Mouse (Mus musculus) layer of hippocampus, postnatal 14 days (tissue): ENCODE measurements around the gene Ralgds. TPM values are rescaled to one million over a fixed set of nuclear protein-coding genes. Genes with fewer than 3 reads are reported as not detected.

Source experiments
- DNase-seq, 2 experiments: peaks; one replicate each; pipeline ENCODE4 v3.0.0; 2021 to 2022; ENCODE audit warnings: low spot score in 2 of 2, mixed read lengths in 1 of 2
- total RNA-seq, 2 experiments: library from RNA; stranded (reverse); gene quantifications; 2 replicates each; pipeline ENCODE4 v1.2.3; 2021

Gene Ralgds
- total RNA-seq, 2 experiments from 2014 or later, result 150 to 155 TPM

DNA sequence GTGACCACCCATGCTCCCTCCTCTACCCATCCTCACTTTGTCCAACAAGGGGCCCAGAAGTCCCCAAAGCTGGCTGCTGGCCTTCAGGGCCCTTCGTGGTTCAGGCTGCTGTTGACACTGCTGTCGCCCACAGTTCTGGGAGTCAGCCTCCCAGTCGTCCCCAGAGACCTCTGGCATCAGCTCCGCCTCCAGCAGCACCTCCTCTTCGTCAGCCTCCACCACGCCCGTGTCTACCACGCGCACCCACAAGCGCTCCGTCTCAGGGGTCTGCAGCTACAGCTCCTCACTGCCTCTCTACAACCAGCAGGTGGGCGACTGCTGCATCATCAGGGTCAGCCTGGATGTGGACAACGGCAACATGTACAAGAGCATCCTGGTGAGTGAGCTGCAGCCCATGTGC lies 36.2 kb downstream of the Ralgds start:
- DNase-seq, result no peak

DNA sequence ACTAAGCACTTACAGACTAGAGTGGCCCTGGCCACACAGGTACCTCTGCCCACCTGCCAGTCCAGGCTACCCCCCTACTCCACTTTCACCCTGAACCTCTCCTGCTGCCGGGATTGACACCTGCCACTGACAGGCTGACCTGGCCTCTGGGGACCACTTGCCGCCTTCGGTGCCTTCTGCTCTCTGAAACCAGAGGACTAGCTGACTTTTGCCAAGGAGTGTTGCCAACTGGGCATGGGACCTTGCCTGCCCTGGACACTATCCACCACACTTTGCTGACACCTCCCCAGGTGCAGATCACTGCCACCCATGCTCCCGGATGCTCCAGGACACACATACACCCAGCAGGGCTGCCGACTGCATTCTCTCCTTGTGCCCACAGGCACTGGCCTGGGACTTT lies 39.4 kb downstream of the Ralgds start:
- no peak for DNase-seq

DNA sequence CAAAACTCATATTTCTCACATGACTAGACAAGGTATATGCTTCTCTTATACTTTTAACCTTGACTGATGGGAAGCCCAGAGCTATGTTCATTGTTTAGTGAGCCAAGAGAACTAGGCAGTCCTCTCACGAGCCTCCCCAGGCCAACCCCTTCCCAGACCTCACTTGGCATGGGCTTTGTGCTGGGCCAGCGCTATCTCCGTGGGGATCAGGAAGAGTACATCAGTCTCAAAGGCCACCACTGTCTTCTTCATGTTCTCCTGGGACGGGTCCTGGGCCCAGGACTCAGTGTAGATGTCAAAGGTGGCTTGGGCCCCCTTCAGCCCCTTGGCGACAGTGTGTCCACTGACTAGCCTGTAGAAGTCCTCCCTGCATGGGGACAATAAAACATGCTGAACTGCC lies 44.5 kb downstream of the Ralgds start:
- no peak for DNase-seq

DNA sequence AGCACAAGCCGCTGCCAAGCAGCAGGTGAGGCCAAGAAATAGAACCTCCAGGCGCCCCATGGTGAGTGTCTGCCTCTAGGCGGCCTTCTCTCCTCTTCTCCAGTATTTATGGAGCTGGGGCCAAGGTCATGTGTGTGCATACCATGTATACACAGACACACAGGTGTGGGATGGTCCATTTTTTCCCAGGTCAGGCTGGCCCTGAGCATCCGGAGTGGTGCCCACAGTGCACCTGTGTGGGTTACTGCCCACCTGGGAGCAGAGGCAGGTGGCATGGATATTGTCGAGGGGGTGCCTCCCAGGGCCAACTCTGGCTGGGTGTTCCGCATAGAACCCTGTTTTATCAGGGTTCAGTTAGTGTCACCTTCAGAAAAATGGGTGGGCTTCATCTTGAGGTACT lies 50.4 kb downstream of the Ralgds start, which contains the start of gene Cel:
Gene Cel, minus strand, starts transcription at position 101 of the 400 bp plus-strand sequence.
- no peak for DNase-seq

DNA sequence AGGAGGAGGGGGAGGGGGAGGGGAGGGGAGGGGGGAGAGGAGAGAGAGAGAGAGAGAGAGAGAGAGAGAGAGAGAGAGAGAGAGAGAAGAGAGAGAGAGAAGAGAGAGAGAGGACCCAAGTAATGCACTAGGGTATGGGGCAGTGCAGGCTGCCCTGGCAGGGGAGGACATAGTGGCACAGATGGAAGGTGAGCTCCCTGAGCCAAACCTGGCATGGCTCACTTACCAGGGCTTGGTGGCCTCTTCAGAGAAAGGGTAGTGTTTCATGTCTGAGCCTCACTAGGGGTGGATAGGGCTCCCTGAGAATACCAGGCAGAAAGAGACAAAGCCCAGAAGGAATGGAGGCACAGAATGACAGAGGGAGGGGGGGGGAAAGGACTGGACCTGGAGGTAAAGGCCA lies 50.9 kb downstream of the Ralgds start:
- no peak for DNase-seq

DNA sequence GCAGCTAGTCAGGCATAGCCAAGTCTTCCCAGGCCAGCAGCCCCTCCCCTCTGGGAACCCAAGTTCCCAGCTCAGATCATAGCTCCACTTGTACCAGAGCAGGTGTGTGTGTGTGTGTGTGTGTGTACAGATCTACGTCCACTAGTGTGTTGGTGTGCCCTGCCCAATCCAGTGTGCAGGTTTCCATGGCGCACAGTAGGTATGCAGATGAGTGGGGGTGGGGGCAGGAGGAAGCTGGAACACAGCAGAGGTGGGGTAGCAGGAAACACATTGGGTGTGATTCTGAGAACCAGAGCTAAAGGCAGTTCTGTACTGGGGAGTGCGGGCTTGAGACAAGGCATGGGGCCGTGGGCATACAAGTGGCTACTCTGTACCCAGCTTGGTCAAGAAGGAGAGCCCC lies 51.5 kb downstream of the Ralgds start:
- no peak for DNase-seq

DNA sequence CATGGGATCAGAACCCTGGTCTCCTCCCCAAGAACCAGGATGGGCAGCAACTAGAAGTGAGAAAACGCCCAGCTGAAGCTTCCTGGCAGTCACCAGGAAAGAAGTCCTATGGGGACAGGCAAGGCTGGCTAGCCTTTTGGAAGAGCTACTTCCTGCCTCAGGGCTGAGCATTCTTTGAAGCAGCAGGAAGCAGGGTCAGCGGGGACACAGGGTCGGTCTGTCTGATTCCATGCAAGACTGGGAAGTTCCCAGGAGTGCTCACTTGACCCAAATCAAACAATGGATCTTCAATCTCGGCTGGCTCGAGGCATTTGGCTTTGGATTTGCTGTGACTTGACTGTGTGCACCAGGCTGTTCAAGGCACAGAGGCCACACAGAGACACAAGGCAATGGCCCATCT lies 53.6 kb downstream of the Ralgds start:
- DNase-seq, result no peak

DNA sequence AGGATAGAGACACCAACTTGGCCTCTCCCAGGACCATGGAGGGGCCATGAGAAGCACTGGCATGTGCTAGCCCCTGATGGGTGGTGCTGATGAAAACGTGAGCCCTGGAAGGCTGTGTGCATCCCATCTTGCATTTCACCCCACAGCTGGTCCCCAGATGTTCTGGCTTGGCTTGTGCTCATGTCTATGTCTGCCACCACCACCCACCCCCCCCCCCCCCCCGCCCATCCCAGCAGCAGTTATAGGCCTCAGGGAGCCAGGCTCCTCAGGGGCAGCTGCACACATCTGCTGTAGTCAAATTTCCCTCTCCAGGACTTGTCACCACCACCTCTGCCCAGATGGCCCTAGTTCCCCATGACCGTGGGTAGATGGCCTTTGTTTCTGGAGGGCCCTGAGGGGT lies 57.0 kb downstream of the Ralgds start:
- no peak for DNase-seq

DNA sequence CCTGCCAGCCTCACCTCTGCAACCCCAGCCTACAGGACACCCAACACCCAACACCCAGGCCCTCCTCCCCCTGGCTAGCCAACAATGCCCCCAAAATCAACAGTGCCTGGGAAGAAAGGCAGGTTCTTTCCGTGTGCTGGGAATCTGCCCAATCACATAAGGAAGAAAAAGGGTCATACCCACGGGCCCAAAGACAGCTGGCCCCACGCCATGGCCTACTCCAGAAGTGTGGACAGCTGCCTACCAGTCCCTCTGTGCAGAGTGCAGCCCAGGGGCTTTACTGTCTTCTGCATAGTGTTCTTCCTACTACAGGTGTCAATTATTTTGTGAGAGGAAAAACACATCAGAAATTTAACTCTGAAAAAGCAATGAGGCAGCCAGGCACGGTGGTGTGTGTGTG lies 62.4 kb downstream of the Ralgds start:
- DNase-seq, result no peak

DNA sequence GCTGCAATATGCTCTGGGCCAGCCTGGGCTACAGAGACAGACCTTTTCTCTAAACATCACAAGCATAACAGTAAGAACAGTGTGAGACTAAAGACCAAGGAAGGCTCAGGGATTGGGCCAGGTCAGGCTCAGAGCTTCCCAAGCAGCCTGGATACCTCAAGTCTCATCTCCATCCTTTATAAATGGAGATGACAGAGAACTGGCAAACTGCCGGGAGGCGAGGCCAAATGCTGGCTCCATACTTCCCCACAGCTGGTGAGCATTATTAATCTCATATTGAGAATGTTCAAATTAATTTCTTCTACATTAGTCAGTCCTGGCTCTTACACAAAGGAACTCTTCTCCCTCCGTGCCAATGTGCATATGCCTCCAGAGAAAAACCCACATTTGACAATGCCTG lies 63.9 kb downstream of the Ralgds start:
- DNase-seq, result peak; percentile 29 to 65

DNA sequence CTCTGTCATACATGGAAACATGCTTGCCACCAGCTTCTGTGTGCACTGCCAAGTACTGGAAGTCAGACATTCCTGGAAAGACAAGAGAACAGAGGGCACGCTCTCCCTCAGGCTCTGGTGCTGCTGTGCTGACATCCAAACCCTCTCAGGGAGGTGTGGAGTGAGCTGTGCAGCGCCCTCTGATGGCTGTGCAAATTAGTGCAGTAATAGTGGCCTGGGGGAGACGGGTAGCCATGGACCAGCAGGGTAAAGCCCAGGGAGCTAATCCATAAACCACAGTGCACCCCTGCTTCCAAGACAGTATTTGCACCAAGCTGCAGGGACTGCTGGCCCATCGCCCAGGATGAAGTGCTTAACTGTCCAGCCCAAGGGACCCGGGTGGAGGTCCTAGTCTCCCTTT lies 65.1 kb downstream of the Ralgds start:
- no peak for DNase-seq

DNA sequence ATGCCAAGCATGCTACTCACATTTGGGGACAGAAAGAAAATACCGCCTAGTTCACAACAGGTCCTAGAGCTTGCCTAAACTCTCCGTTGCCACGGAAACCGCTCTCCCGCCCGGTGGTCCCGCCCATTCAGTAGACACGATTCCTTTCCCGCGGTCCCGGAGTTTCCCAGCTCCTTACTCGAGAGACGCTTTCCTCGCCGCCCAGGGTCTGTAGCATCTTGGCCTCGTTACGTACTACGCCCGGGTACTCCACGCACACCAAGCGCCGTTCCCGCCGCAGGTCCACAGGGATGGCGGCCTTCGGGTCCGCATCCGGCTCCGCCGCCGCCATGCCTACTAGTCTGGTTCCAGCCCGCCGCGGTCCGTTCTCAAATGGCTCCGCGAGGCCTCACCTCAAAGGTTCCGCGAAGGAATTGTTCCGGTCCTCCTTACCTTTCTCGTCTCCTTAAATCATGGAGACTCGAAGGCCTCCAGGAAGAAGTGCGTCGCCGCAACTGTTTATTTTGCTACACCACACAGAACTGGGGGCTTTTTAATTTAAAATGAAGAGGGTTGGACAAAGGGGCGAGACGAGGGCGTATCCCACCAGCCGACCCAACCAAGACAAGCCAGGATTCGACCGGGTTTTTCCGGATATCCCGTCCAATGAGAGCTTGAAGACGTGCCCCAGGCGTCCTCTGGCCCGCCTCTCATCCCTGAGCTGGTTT lies 69.9 kb downstream of the Ralgds start:
- DNase-seq, result peak; percentile 89 to 96

DNA sequence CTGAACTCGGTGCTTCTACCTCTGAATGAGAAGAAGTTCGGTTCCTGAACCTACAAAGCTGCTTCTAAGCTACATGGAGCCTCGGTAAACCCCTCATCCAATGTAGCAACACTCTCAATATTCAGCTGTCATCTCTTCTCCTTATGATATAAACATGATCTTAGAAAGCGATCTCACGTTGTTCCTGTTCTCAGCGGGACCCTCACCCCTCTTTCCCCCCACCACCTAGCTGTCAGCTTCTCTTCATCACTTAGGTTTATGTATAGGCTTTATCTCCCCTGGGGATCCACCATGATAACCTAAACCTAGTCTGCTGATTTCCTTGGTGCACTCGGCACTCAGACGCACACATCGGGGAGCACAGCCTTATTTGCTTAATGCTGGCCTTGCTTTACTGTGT lies 70.7 kb downstream of the Ralgds start, which contains the start of gene Gtf3c5:
Gene Gtf3c5, minus strand, starts transcription at position 101 of the 400 bp plus-strand sequence.
- DNase-seq, result no peak

DNA sequence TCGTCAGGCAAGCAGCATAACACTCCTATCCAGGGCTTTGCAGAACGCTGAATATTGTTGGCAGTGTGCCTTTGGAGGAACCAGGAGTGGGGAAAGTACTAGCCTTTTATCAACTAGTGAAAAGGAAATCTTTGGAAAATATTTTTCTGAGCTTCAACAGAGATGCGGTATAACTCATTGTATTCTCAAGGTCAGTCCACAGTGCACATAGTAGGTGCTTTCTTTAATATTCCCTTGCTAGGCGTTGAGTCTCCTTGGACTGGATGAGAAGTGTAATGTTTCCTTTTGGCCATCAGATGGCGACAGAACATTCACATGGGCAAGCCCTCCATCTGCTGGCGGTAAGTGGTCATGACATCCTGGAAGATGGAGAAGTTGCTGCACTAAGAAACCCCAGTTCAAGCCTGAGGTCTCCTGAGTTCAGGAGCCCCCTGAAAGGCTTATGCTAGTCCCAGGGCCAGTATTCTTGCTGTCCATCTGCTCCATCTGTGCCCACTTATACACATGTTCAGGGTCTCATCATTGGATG lies 72.2 kb downstream of the Ralgds start:
- DNase-seq, result peak; percentile 76 to 88

DNA sequence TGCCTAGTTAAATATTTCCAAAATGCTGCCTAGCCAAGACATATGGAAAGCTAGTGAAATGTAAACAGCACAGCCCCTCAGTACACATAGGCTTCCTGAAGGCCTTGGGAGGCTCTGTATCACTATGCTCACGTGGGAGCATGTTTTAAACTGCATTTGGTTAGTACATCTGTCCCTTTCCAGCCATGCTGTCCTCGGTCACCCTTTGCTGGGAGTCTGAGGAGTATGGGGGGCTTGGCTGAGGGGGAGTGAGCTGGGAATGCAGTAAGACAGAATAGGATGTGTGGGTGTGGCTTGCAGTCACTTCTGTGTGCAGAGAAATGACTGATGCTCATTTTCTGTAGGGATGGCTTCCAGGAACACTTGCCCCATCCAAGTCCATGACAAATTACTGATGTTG lies 72.8 kb downstream of the Ralgds start:
- no peak for DNase-seq

DNA sequence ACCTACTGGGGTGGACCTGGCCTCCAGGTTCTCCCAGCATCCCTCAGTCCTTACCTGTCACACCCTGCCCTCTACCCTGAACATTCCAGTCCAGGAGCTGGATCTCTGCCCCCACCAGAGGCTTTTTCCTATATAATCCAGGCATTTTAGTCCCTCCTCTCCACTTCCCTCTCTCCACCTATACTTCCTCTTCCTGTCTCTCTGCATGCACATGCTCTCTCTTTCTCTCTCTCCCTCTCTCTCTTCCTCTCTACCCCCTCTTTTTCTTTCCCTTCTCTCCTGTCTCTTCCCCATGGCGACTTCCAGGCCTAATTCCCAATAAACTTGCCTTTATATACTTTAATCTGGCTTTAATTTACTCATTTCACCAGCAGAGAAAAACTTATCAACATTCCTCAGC lies 75.6 kb downstream of the Ralgds start:
- DNase-seq, result no peak

DNA sequence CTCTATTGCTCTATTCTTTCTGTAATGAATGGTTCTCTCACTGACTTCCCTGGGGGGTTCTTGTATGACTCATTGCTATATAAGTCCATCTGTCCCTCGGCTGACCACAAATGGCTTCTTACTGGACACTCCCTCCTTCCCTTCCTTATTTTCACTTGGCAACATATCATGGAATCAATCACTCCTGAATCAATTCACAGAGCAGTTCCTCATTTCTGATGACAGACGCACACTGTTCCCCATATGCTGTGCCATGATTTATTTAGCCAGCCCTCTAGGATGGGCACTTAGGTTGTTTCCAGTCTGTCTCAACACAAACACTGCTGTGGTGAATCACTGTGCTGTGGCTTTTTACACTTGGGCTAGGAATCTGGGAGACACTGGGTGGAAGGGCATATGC lies 78.6 kb downstream of the Ralgds start:
- no peak for DNase-seq

DNA sequence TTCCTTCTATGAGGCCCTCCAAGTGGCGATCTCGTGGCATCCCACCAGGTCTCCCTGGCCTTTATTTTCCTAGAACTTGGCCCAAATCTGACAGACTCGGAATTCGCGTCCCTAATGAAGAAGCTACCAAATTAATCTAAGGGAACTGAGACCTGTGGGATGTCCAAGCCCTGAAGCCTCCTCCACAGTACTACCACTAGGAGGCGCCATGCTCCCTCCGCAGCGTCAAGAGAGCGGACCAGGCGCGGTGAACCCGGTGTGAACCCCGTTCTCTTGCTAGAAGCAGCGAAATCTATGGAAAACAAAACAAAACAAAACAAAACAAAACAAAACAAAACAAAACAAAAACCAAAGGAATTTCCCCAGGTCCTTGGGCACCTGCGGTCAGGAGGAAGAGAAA lies 79.9 kb downstream of the Ralgds start:
- DNase-seq, result peak; percentile 34 to 37

DNA sequence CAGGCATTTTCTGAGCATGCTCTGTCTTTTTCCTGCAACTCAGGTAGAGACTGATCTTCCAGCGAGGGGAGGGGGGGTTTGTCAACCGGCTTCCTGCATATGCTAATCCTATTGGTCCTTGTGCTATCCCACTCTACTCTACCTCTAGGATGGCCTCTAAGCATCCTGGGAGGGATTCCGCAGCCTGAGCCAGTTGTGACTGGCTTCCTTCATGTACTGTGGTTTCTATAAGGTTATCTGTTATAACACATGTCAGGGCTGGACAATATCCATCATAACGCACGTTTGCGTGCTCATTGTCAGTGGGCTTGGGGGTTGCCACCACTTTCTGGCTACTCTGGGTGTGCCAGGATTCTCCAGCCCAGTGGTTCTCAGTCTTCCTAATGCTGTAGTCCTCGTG lies 83.1 kb downstream of the Ralgds start:
- no peak for DNase-seq

DNA sequence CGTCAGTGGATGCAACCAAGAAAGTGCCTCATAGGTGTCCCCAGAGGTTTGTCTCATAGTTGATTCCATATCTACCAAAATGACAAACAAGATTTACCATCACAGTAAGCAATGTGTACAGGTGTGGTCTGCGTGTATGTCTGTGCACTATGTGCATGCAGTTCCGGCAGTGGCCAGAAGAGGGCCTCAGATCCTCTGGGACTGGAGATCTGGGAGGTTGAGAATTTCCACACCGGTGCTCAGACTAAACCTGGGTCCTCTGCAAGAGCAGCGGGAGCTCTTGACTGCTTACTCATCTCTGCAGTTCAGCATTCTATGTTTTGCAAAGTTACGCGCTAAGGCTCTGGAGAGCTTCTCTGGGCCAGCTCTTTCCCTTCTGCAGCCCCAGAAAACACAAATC lies 84.1 kb downstream of the Ralgds start:
- DNase-seq, result no peak

DNA sequence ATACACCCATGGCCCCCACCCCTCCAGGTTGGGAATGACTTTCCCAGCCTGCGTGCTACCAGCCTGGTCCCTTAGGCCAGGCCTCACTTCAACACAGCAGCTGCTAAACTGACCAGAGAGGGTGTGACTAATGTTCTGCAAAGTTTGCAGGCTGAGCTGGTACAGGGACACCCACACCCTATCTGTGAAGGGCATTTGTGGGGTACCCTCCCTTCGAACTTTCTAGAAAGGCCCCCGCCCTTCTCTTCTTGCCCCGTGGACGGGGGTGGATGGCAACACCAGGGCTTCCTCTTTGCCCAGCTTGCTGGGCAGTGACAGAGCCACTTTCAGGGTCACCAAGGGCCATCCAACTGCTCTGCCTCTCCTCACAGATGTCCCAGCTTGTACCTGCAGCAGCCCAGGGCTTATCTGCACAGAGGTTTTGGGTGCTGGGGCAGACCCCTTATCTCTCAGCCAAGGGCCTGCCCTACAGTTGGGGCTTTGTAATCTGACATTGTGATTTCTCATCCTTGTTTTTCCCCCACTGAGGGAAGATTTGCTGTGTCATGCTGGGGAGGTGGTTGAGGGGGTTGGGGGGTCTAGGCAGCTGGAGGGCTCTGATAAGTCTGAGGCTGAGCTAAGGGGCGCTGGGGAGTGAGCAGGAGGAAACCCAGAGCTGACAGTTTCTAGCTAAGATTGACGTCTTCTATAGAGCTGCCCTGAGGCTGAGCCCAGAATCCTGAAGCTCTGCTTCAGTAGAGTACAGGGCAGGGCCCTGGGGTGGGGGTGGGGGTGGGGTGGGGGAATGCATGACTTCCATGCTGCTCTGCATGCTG lies 85.0 kb downstream of the Ralgds start:
- no peak for DNase-seq
